Mouse (Mus musculus) testis, adult 2 months (tissue): Measurements from ENCODE around the gene Atp1a3.

Source experiments
- CTCF ChIP-seq: fragments of 200-500 bp; IDR thresholded peaks from 2 replicates; pipeline ENCODE4 v1.5.1; 2012; ENCODE audit warnings: low read depth, mild to moderate bottlenecking, inconsistent platforms, low read length, moderate library complexity; ENCODE audit not compliant: control insufficient read depth, insufficient read depth, insufficient replicate concordance
- POLR2A ChIP-seq: fragments of 200-500 bp; IDR thresholded peaks from 2 replicates; pipeline ENCODE4 v1.6.1; 2012; ENCODE audit warnings: low read depth, mild to moderate bottlenecking, inconsistent platforms, low read length, moderate library complexity; ENCODE audit not compliant: control insufficient read depth

- no peak for TF ChIP-seq POLR2A
- TF ChIP-seq CTCF = no peak
These were observed 1.9 kb downstream of the Atp1a3 start for GRCm38 (mm10) chr7:25003820-25004388.
